Mouse (Mus musculus) left cerebral cortex, adult 2 months (tissue): Measurements from ENCODE around the gene Igtp. TPM values are rescaled to one million over a fixed set of nuclear protein-coding genes. Genes with fewer than 3 reads are reported as not detected.
"Not testable (repeated sequence)": the region's sequence is repeated elsewhere in the genome, so short reads cannot be mapped to it uniquely, and the experiment has no call there.

ENCODE experiments used
- DNase-seq, 2 experiments: peaks; one replicate each; pipeline ENCODE4 v3.0.0; 2021 to 2022; ENCODE audit warnings: low spot score in 2 of 2, mixed read lengths in 1 of 2; ENCODE audit errors: extremely low spot score in 1 of 2
- H3K27ac ChIP-seq: fragments of 200-600 bp; 2 replicates; pipeline ENCODE4 v1.8.1; 2022
- H3K4me3 ChIP-seq: fragments of 200-600 bp; 2 replicates; pipeline ENCODE4 v1.8.1; 2022
- CTCF ChIP-seq: fragments of 200-600 bp; IDR thresholded peaks from 2 replicates; pipeline ENCODE4 v1.8.1; 2022; ENCODE audit warnings: antibody characterized with exemption, mild to moderate bottlenecking, moderate library complexity
- intact Hi-C: fragments of 180-260 bp; cut with DNase I; formaldehyde crosslinking; loops from one replicate; pipeline ENCODE4 v1.15.1; 2025
- total RNA-seq, 2 experiments: library from RNA; stranded (reverse); gene quantifications; 2 replicates each; pipeline ENCODE4 v1.2.3; 2021

The Igtp gene
- total RNA-seq, 2 experiments from 2014 or later = 3.6 to 4.2 TPM

- DNase-seq = no peak
- Histone ChIP-seq H3K4me3 (no peak overlapping the region), H3K27ac (no peak overlapping the region)
- no peak for TF ChIP-seq CTCF
- intact Hi-C loops = no loop called here
These were observed 16.5 kb downstream of the Igtp start for GRCm38 (mm10) chr11:58215814-58216213.

- Histone ChIP-seq H3K27ac (no peak overlapping the region), H3K4me3 (no peak overlapping the region)
- TF ChIP-seq CTCF = no peak
- intact Hi-C loops = no loop called here
- DNase-seq = no peak
These were observed 17.5 kb downstream of the Igtp start for GRCm38 (mm10) chr11:58216823-58217222.

GRCm38 (mm10) chr11:58223751-58224150 is 24.4 kb downstream of the Igtp start:
- DNase-seq = no peak
- Histone ChIP-seq H3K4me3 (no peak overlapping the region), H3K27ac (no peak overlapping the region)
- TF ChIP-seq CTCF = no peak
- intact Hi-C loops = no loop called here

- Histone ChIP-seq H3K27ac (no peak overlapping the region), H3K4me3 (no peak overlapping the region)
- DNase-seq = no peak
- TF ChIP-seq CTCF = no peak
- intact Hi-C loops = no loop called here
These were observed 25.0 kb downstream of the Igtp start for GRCm38 (mm10) chr11:58224313-58224712.

- not testable (repeated sequence) for H3K27ac ChIP-seq, DNase-seq, H3K4me3 ChIP-seq
- intact Hi-C loops = loop anchor here (1.0 to 5.0 kb wide), 2 partner anchors 46 to 273 kb away; no protein-coding TSS in a partner anchor
These were observed 25.5 kb downstream of the Igtp start for GRCm38 (mm10) chr11:58224872-58225271.

GRCm38 (mm10) chr11:58225655-58226054 is 26.3 kb downstream of the Igtp start:
- peak; percentile 54 to 64 for DNase-seq
- peak; percentile 97 for TF ChIP-seq CTCF
- Histone ChIP-seq H3K27ac (no peak overlapping the region), H3K4me3 (no peak overlapping the region)
- intact Hi-C loops = loop anchor here (1.0 to 5.0 kb wide), 2 partner anchors 46 to 273 kb away; no protein-coding TSS in a partner anchor

- Histone ChIP-seq H3K4me3 (no peak overlapping the region), H3K27ac (no peak overlapping the region)
- TF ChIP-seq CTCF = no peak
- no peak for DNase-seq
- intact Hi-C loops = loop anchor here (5.0 kb wide), 1 partner anchor 274 kb away; no protein-coding TSS in a partner anchor
These were observed 27.1 kb downstream of the Igtp start for GRCm38 (mm10) chr11:58226425-58226824.

- H3K27ac ChIP-seq, DNase-seq, H3K4me3 ChIP-seq: not testable (repeated sequence)
- intact Hi-C loops = loop anchor here (5.0 kb wide), 1 partner anchor 276 kb away; no protein-coding TSS in a partner anchor
These were observed 28.7 kb downstream of the Igtp start for GRCm38 (mm10) chr11:58228021-58228420.

GRCm38 (mm10) chr11:58230396-58230910 is 31.1 kb downstream of the Igtp start:
- TF ChIP-seq CTCF = no peak
- no peak for DNase-seq
- no peak overlapping the region for H3K27ac ChIP-seq
- intact Hi-C loops = no loop called here
- H3K4me3 ChIP-seq = no peak overlapping the region

GRCm38 (mm10) chr11:58231156-58231555 is 31.8 kb downstream of the Igtp start:
- intact Hi-C loops = no loop called here
- Histone ChIP-seq H3K4me3 (no peak overlapping the region), H3K27ac (no peak overlapping the region)
- DNase-seq = no peak
- no peak for TF ChIP-seq CTCF

GRCm38 (mm10) chr11:58234551-58234950 is 35.2 kb downstream of the Igtp start:
- DNase-seq, intact Hi-C loops, H3K4me3 ChIP-seq, H3K27ac ChIP-seq: not testable (repeated sequence)

- DNase-seq = no peak
- peak; percentile 57 for TF ChIP-seq CTCF
- Histone ChIP-seq H3K4me3 (no peak overlapping the region), H3K27ac (no peak overlapping the region)
- intact Hi-C loops = no loop called here
These were observed 35.8 kb downstream of the Igtp start for GRCm38 (mm10) chr11:58235152-58235551.
